Mouse (Mus musculus) neural tube, embryonic 13.5 days (tissue): Measurements from ENCODE around the gene Efhc1. TPM values are rescaled to one million over a fixed set of nuclear protein-coding genes. Genes with fewer than 3 reads are reported as not detected.

ENCODE experiments used
- polyA plus RNA-seq: library from polyadenylated mRNA; unstranded; fragments of >200 nt; fragmentation: Nextera tagmentation; extraction: Ambion mirVana; gene quantifications from 2 replicates; pipeline ENCODE4 v1.2.1, GENCODE M21; 2015

Gene Efhc1
- polyA plus RNA-seq, 1 experiment from 2014 or later: 2.0 TPM

Other genes with a start within 250 kb of the Efhc1 start
- not detected in 2 replicates for gene Il17a, start 220.7 kb upstream of the Efhc1 start, polyA plus RNA-seq
- gene Il17f, start 161.0 kb upstream of the Efhc1 start, polyA plus RNA-seq: not detected in 2 replicates
- gene Mcm3, start 131.3 kb upstream of the Efhc1 start, polyA plus RNA-seq: 23.9 and 26.8 TPM in 2 replicates
- gene Paqr8, start 61.0 kb upstream of the Efhc1 start, polyA plus RNA-seq: 18.1 and 18.5 TPM in 2 replicates
- 2.7 and 2.9 TPM in 2 replicates for gene Tram2, start 127.6 kb downstream of the Efhc1 start, polyA plus RNA-seq